Mouse (Mus musculus) heart, embryonic 14.5 days (tissue): ENCODE measurements around the gene Tent5c. TPM values are rescaled to one million over a fixed set of nuclear protein-coding genes. Genes with fewer than 3 reads are reported as not detected.

Source experiments
- ATAC-seq: fragments of 200-750 bp; cut with Nextera tagmentation; 2 replicates; pipeline ENCODE4 v1.8.0; 2017; ENCODE audit warnings: low read depth, moderate TSS enrichment; ENCODE audit not compliant: insufficient number of reproducible peaks, insufficient read depth, low FRiP score
- H3K27ac ChIP-seq, 2 experiments: fragments of 200-500 bp in 1 of 2; fragments of 300-500 bp in 1 of 2; sonication (generic) in 1 of 2; replicated peaks in 1 of 2; 2 replicates each; pipeline ENCODE4 v1.5.1; 2012 to 2014; ENCODE audit warnings: low read depth in 2 of 2, low read length in 2 of 2, control low read depth in 1 of 2, mild to moderate bottlenecking in 1 of 2, mixed read lengths in 1 of 2; ENCODE audit not compliant: control insufficient read depth in 1 of 2, insufficient read depth in 1 of 2
- H3K27me3 ChIP-seq: fragments of 300-500 bp; sonication (generic); 2 replicates; pipeline ENCODE4 v1.6.1; 2014; ENCODE audit warnings: mild to moderate bottlenecking, low read length, control low read depth; ENCODE audit not compliant: control insufficient read depth, insufficient read depth
- H3K36me3 ChIP-seq: fragments of 300-500 bp; sonication (generic); 2 replicates; pipeline ENCODE4 v1.6.1; 2014; ENCODE audit warnings: mild to moderate bottlenecking, control low read depth, low read length, mixed read lengths; ENCODE audit not compliant: control insufficient read depth, insufficient read depth
- H3K4me1 ChIP-seq, 2 experiments: fragments of 200-500 bp in 1 of 2; fragments of 300-500 bp in 1 of 2; sonication (generic) in 1 of 2; 2 replicates each; pipeline ENCODE4 v1.6.1; 2012 to 2014; ENCODE audit warnings: low read length in 2 of 2, control low read depth in 1 of 2, mixed read lengths in 1 of 2; ENCODE audit not compliant: control insufficient read depth in 2 of 2, insufficient read depth in 2 of 2
- H3K4me2 ChIP-seq: fragments of 300-500 bp; sonication (generic); 2 replicates; pipeline ENCODE4 v1.6.1; 2014; ENCODE audit warnings: mild to moderate bottlenecking, low read length
- H3K4me3 ChIP-seq, 2 experiments: fragments of 200-500 bp in 1 of 2; fragments of 300-500 bp in 1 of 2; sonication (generic) in 1 of 2; 2 replicates each; pipeline ENCODE4 v1.5.1; 2012 to 2014; ENCODE audit warnings: low read length in 2 of 2, mild to moderate bottlenecking in 2 of 2, control low read depth in 1 of 2, low read depth in 1 of 2, moderate library complexity in 1 of 2; ENCODE audit not compliant: control insufficient read depth in 1 of 2, insufficient read depth in 1 of 2
- H3K9ac ChIP-seq: fragments of 300-500 bp; sonication (generic); 2 replicates; pipeline ENCODE4 v1.6.1; 2014; ENCODE audit warnings: mild to moderate bottlenecking, low read length
- H3K9me3 ChIP-seq: fragments of 300-500 bp; sonication (generic); 2 replicates; pipeline ENCODE4 v1.6.1; 2016; ENCODE audit warnings: low read length, control low read depth; ENCODE audit not compliant: control insufficient read depth
- WGBS: fragments of 180-500 bp; shearing (Covaris S2); extraction: QIAGEN DNeasy Blood & Tissue Kit; methylation state at CpG from one replicate; pipeline ENCODE4 v1.1.7; 2014; 5-methylcytosine and 5-hydroxymethylcytosine counted together
- polyA plus RNA-seq: library from polyadenylated mRNA; unstranded; fragments of >200 nt; fragmentation: Nextera tagmentation; extraction: Ambion mirVana; gene quantifications from 2 replicates; pipeline ENCODE4 v1.2.1, GENCODE M21; 2014

Tent5c gene
- polyA plus RNA-seq, 1 experiment from 2014 or later = 7.7 TPM

- H3K27ac ChIP-seq = no peak overlapping the region
- H3K27me3 ChIP-seq = no peaks in the 10 kb centered on the region
- ATAC-seq = no peak
- H3K4me1 ChIP-seq = no peaks in the 10 kb centered on the region
- WGBS = 85% methylated on average over 7 of the region's 7 CpGs
- H3K4me3 ChIP-seq = no peak overlapping the region
- H3K4me2 ChIP-seq = no peak overlapping the region
- H3K9ac ChIP-seq = no peak overlapping the region
- no peaks in the 10 kb centered on the region for H3K9me3 ChIP-seq
- no peaks in the 10 kb centered on the region for H3K36me3 ChIP-seq
Observed at GRCm38 (mm10) chr3:100530244-100530788, 41.2 kb upstream of the Tent5c start.

- no peak for ATAC-seq
- H3K4me1 ChIP-seq = no peaks in the 10 kb centered on the region
- H3K9me3 ChIP-seq = no peaks in the 10 kb centered on the region
- H3K9ac ChIP-seq = no peak overlapping the region
- H3K36me3 ChIP-seq = no peaks in the 10 kb centered on the region
- H3K27me3 ChIP-seq = no peaks in the 10 kb centered on the region
- 71% methylated on average over 7 of the region's 7 CpGs for WGBS
- H3K27ac ChIP-seq = no peak overlapping the region
- H3K4me3 ChIP-seq = no peak overlapping the region
- H3K4me2 ChIP-seq = no peak overlapping the region
Observed at GRCm38 (mm10) chr3:100522671-100523070, 33.5 kb upstream of the Tent5c start.

- Histone ChIP-seq H3K4me3 (no peak overlapping the region), H3K9me3 (no peaks in the 10 kb centered on the region), H3K27ac (no peak overlapping the region), H3K4me2 (no peak overlapping the region), H3K4me1 (no peaks in the 10 kb centered on the region), H3K36me3 (no peaks in the 10 kb centered on the region), H3K27me3 (no peaks in the 10 kb centered on the region), H3K9ac (no peak overlapping the region)
- no peak for ATAC-seq
- 62% methylated on average over 1 of the region's 1 CpGs for WGBS
Observed at GRCm38 (mm10) chr3:100521626-100522025, 32.5 kb upstream of the Tent5c start.

GRCm38 (mm10) chr3:100515754-100516141 lies 26.6 kb upstream of the Tent5c start:
- Histone ChIP-seq H3K36me3 (no peaks in the 10 kb centered on the region), H3K27me3 (no peaks in the 10 kb centered on the region), H3K4me3 (no peak overlapping the region), H3K4me2 (no peak overlapping the region), H3K9me3 (no peaks in the 10 kb centered on the region), H3K4me1 (no peaks in the 10 kb centered on the region), H3K9ac (no peak overlapping the region), H3K27ac (no peak overlapping the region)
- WGBS = 84% methylated on average over 5 of the region's 5 CpGs
- ATAC-seq = no peak

GRCm38 (mm10) chr3:100515093-100515753 lies 26.1 kb upstream of the Tent5c start:
- no peaks in the 10 kb centered on the region for H3K4me1 ChIP-seq
- no peak overlapping the region for H3K27ac ChIP-seq
- WGBS = 72% methylated on average over 8 of the region's 8 CpGs
- no peaks in the 10 kb centered on the region for H3K36me3 ChIP-seq
- no peak overlapping the region for H3K4me3 ChIP-seq
- H3K27me3 ChIP-seq = no peaks in the 10 kb centered on the region
- H3K9me3 ChIP-seq = no peaks in the 10 kb centered on the region
- ATAC-seq = no peak
- H3K9ac ChIP-seq = no peak overlapping the region
- H3K4me2 ChIP-seq = no peak overlapping the region

GRCm38 (mm10) chr3:100507174-100507573 lies 18.1 kb upstream of the Tent5c start:
- ATAC-seq = no peak
- H3K27me3 ChIP-seq = no peaks in the 10 kb centered on the region
- H3K4me2 ChIP-seq = no peak overlapping the region
- WGBS = 73% methylated on average over 4 of the region's 4 CpGs
- no peaks in the 10 kb centered on the region for H3K36me3 ChIP-seq
- no peaks in the 10 kb centered on the region for H3K9me3 ChIP-seq
- H3K4me3 ChIP-seq = no peak overlapping the region
- H3K27ac ChIP-seq = no peak overlapping the region
- H3K4me1 ChIP-seq = no peaks in the 10 kb centered on the region
- H3K9ac ChIP-seq = no peak overlapping the region

GRCm38 (mm10) chr3:100506715-100507114 lies 17.6 kb upstream of the Tent5c start:
- Histone ChIP-seq H3K27ac (no peak overlapping the region), H3K36me3 (no peaks in the 10 kb centered on the region), H3K9ac (no peak overlapping the region), H3K27me3 (no peaks in the 10 kb centered on the region), H3K4me1 (no peaks in the 10 kb centered on the region), H3K9me3 (no peaks in the 10 kb centered on the region), H3K4me2 (no peak overlapping the region), H3K4me3 (no peak overlapping the region)
- no peak for ATAC-seq
- 47% methylated on average over 2 of the region's 2 CpGs for WGBS

GRCm38 (mm10) chr3:100503882-100504281 lies 14.8 kb upstream of the Tent5c start:
- no peaks in the 10 kb centered on the region for H3K27me3 ChIP-seq
- H3K4me2 ChIP-seq = no peak overlapping the region
- no peak overlapping the region for H3K4me3 ChIP-seq
- H3K9me3 ChIP-seq = 0 out of 2 replicates have a peak, but pooled peaks cover 4% of the 10 kb centered on the region
- WGBS = 81% methylated on average over 6 of the region's 6 CpGs
- ATAC-seq = no peak
- no peaks in the 10 kb centered on the region for H3K4me1 ChIP-seq
- no peak overlapping the region for H3K27ac ChIP-seq
- no peak overlapping the region for H3K9ac ChIP-seq
- no peaks in the 10 kb centered on the region for H3K36me3 ChIP-seq
